Mouse (Mus musculus): ENCODE data around the gene Zfp169. TPM values are rescaled to one million over a fixed set of nuclear protein-coding genes. Genes with fewer than 3 reads are reported as not detected.

The Zfp169 gene
- polyA plus RNA-seq, 1 experiment from 2014 or later: 6.8 TPM

MicroRNAs within 50 kb of the gene (microRNA counts, 519-probe panel; counts per million panel counts)
- 4,747 counts per million, percentile 97 among the panel's probes with 10 or more counts for microRNA mmu-let-7a
- 4,677 counts per million, percentile 96 among the panel's probes with 10 or more counts for microRNA mmu-let-7d
- microRNA mmu-let-7f: 4,213 counts per million, percentile 94 among the panel's probes with 10 or more counts

Small RNAs within 50 kb of the gene (microRNA-seq; reads per million reads assigned to microRNA genes)
- gene Gm24111 (not detected), gene Mirlet7a-1 (250 reads per million, percentile 66 among the genes with 10 or more reads in this experiment), gene Mirlet7d (8,963 reads per million, percentile 95 among the genes with 10 or more reads in this experiment), gene Mirlet7f-1 (not detected)

Other genes with a start within 250 kb of the Zfp169 start
- gene A830005F24Rik, start 119 bp upstream of the Zfp169 start, polyA plus RNA-seq (2015; fragmentation: Nextera tagmentation; extraction: Ambion mirVana): 3.1 and 3.3 TPM in 2 replicates
- 14.1 and 16.0 TPM in 2 replicates for gene Ptpdc1, start 112.2 kb upstream of the Zfp169 start, polyA plus RNA-seq (2015; fragmentation: Nextera tagmentation; extraction: Ambion mirVana)
- not detected in 2 replicates for gene Barx1, start 149.5 kb upstream of the Zfp169 start, polyA plus RNA-seq (2015; fragmentation: Nextera tagmentation; extraction: Ambion mirVana)